Mouse (Mus musculus): ENCODE measurements around the gene Cdkn3. TPM values are rescaled to one million over a fixed set of nuclear protein-coding genes. Genes with fewer than 3 reads are reported as not detected.

Cdkn3 gene
- polyA plus RNA-seq, 1 experiment from 2014 or later: 11.7 TPM

DNA sequence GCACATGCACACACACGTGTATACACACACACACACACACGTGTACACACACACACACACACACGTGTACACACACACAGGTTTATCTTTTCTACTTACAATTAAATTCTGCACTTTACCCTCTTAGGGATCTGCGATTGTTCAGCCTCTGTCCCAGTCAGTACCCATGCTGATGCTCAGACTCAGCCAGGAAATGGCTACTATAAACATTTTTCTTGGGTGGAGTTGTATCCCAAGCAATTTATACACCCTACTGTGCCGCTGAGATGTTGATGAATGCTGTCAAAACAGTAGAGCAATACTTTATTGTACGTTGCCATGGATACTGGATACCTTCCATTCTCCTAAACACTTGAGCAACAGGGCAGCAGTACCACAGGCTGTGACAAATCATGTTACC lies 9.7 kb downstream of the Cdkn3 start:
- no peak overlapping the region for H3K27ac ChIP-seq (replicated peaks; ENCODE audit: low read depth, low read length)
- H3K27me3 ChIP-seq (ENCODE audit: control insufficient read depth, insufficient read depth, low read length): no peaks in the 10 kb centered on the region
- peaks cover 57% of the 10 kb centered on the region for H3K36me3 ChIP-seq (ENCODE audit: control insufficient read depth, insufficient read depth, low read length)
- DNase-seq (no peak), ATAC-seq (ENCODE audit: low FRiP score, low TSS enrichment) (no peak)
- no peak overlapping the region for H3K9ac ChIP-seq (replicated peaks; ENCODE audit: low read length)
- no peaks in the 10 kb centered on the region for H3K9me3 ChIP-seq (ENCODE audit: control insufficient read depth, low read length)
- no peaks in the 10 kb centered on the region for H3K4me1 ChIP-seq (ENCODE audit: control insufficient read depth, insufficient read depth, low read length)
- H3K4me2 ChIP-seq (ENCODE audit: low read length): no peak overlapping the region
- no peak overlapping the region for H3K4me3 ChIP-seq (replicated peaks; ENCODE audit: low read depth, low read length)
- WGBS: 89% methylated on average over 6 of the region's 6 CpGs

DNA sequence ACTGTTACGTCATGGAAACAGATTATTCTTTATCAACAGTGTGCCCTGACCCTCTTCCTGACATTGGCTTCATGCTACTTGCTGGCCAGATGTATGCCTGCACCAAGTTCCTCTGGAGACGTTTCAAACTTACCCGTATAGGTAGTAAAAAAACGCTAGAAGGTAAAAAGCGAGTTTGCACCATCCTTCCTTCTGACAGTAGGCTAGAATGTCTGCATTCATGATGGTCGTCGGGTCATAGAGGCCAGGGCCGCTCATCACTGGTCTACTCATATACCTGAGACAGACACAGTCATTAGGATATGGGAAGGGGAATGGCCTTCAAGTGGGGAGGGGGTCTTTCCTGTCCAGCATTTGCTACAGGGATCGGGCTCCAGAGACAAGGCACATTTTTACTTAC lies 18.4 kb downstream of the Cdkn3 start:
- H3K4me3 ChIP-seq (replicated peaks; ENCODE audit: low read depth, low read length): no peak overlapping the region
- no peaks in the 10 kb centered on the region for H3K4me1 ChIP-seq (ENCODE audit: control insufficient read depth, insufficient read depth, low read length)
- no peaks in the 10 kb centered on the region for H3K27me3 ChIP-seq (ENCODE audit: control insufficient read depth, insufficient read depth, low read length)
- peaks cover 79% of the 10 kb centered on the region for H3K36me3 ChIP-seq (ENCODE audit: control insufficient read depth, insufficient read depth, low read length)
- H3K9ac ChIP-seq (replicated peaks; ENCODE audit: low read length): no peak overlapping the region
- no peak overlapping the region for H3K27ac ChIP-seq (replicated peaks; ENCODE audit: low read depth, low read length)
- DNase-seq: no peak
- H3K9me3 ChIP-seq (ENCODE audit: control insufficient read depth, low read length): no peaks in the 10 kb centered on the region
- no peak overlapping the region for H3K4me2 ChIP-seq (ENCODE audit: low read length)
- WGBS: 97% methylated on average over 9 of the region's 9 CpGs
- no peak for ATAC-seq (ENCODE audit: low FRiP score, low TSS enrichment)

GRCm38 (mm10) chr14:46779217-46779616 lies 18.9 kb downstream of the Cdkn3 start:
- H3K4me1 ChIP-seq (ENCODE audit: control insufficient read depth, insufficient read depth, low read length): no peaks in the 10 kb centered on the region
- 95% methylated on average over 7 of the region's 7 CpGs for WGBS
- H3K36me3 ChIP-seq (ENCODE audit: control insufficient read depth, insufficient read depth, low read length): peaks cover 75% of the 10 kb centered on the region

GRCm38 (mm10) chr14:46781086-46781485 lies 20.7 kb downstream of the Cdkn3 start:
- Histone ChIP-seq H3K27ac (replicated peaks; ENCODE audit: low read depth, low read length) (no peak overlapping the region), H3K4me1 (ENCODE audit: control insufficient read depth, insufficient read depth, low read length) (peaks cover 1% of the 10 kb centered on the region; the same call in 1 of the 2 replicates), H3K9me3 (ENCODE audit: control insufficient read depth, low read length) (no peaks in the 10 kb centered on the region), H3K27me3 (ENCODE audit: control insufficient read depth, insufficient read depth, low read length) (no peaks in the 10 kb centered on the region), H3K36me3 (ENCODE audit: control insufficient read depth, insufficient read depth, low read length) (peaks cover 61% of the 10 kb centered on the region), H3K9ac (replicated peaks; ENCODE audit: low read length) (no peak overlapping the region), H3K4me3 (replicated peaks; ENCODE audit: low read depth, low read length) (no peak overlapping the region), H3K4me2 (ENCODE audit: low read length) (no peak overlapping the region)
- DNase-seq (no peak), ATAC-seq (ENCODE audit: low FRiP score, low TSS enrichment) (no peak)
- 96% methylated on average over 7 of the region's 7 CpGs for WGBS

More at GRCm38 (mm10) chr14:46779217-46779616, 18.9 kb downstream of the Cdkn3 start:
- DNase-seq: no peak
- Histone ChIP-seq H3K9me3 (ENCODE audit: control insufficient read depth, low read length) (no peaks in the 10 kb centered on the region), H3K27me3 (ENCODE audit: control insufficient read depth, insufficient read depth, low read length) (no peaks in the 10 kb centered on the region), H3K4me3 (replicated peaks; ENCODE audit: low read depth, low read length) (no peak overlapping the region), H3K27ac (replicated peaks; ENCODE audit: low read depth, low read length) (no peak overlapping the region), H3K9ac (replicated peaks; ENCODE audit: low read length) (no peak overlapping the region), H3K4me2 (ENCODE audit: low read length) (no peak overlapping the region)
- no peak for ATAC-seq (ENCODE audit: low FRiP score, low TSS enrichment)

- WGBS: 84% methylated on average over 8 of the region's 8 CpGs
- H3K9ac ChIP-seq (replicated peaks; ENCODE audit: low read length): no peak overlapping the region
- H3K36me3 ChIP-seq (ENCODE audit: control insufficient read depth, insufficient read depth, low read length): peaks cover 52% of the 10 kb centered on the region
Measured at GRCm38 (mm10) chr14:46782187-46782828, 22.0 kb downstream of the Cdkn3 start.

GRCm38 (mm10) chr14:46783327-46783926 lies 23.1 kb downstream of the Cdkn3 start:
- no peaks in the 10 kb centered on the region for H3K9me3 ChIP-seq (ENCODE audit: control insufficient read depth, low read length)
- peaks cover 42% of the 10 kb centered on the region for H3K36me3 ChIP-seq (ENCODE audit: control insufficient read depth, insufficient read depth, low read length)
- H3K4me2 ChIP-seq (ENCODE audit: low read length): no peak overlapping the region
- peaks cover 12% of the 10 kb centered on the region; the same call in 1 of the 2 replicates for H3K4me1 ChIP-seq (ENCODE audit: control insufficient read depth, insufficient read depth, low read length)
- DNase-seq (no peak), ATAC-seq (ENCODE audit: low FRiP score, low TSS enrichment) (no peak)
- WGBS: 94% methylated on average over 10 of the region's 10 CpGs
- no peaks in the 10 kb centered on the region for H3K27me3 ChIP-seq (ENCODE audit: control insufficient read depth, insufficient read depth, low read length)
- no peak overlapping the region for H3K9ac ChIP-seq (replicated peaks; ENCODE audit: low read length)
- H3K27ac ChIP-seq (replicated peaks; ENCODE audit: low read depth, low read length): no peak overlapping the region
- no peak overlapping the region for H3K4me3 ChIP-seq (replicated peaks; ENCODE audit: low read depth, low read length)

More at GRCm38 (mm10) chr14:46782187-46782828, 22.0 kb downstream of the Cdkn3 start:
- ATAC-seq (ENCODE audit: low FRiP score, low TSS enrichment) (no peak), DNase-seq (no peak)
- H3K27ac ChIP-seq (replicated peaks; ENCODE audit: low read depth, low read length): no peak overlapping the region
- H3K4me1 ChIP-seq (ENCODE audit: control insufficient read depth, insufficient read depth, low read length): peaks cover 12% of the 10 kb centered on the region; the same call in 1 of the 2 replicates
- no peaks in the 10 kb centered on the region for H3K9me3 ChIP-seq (ENCODE audit: control insufficient read depth, low read length)
- no peaks in the 10 kb centered on the region for H3K27me3 ChIP-seq (ENCODE audit: control insufficient read depth, insufficient read depth, low read length)
- no peak overlapping the region for H3K4me3 ChIP-seq (replicated peaks; ENCODE audit: low read depth, low read length)
- H3K4me2 ChIP-seq (ENCODE audit: low read length): no peak overlapping the region

DNA sequence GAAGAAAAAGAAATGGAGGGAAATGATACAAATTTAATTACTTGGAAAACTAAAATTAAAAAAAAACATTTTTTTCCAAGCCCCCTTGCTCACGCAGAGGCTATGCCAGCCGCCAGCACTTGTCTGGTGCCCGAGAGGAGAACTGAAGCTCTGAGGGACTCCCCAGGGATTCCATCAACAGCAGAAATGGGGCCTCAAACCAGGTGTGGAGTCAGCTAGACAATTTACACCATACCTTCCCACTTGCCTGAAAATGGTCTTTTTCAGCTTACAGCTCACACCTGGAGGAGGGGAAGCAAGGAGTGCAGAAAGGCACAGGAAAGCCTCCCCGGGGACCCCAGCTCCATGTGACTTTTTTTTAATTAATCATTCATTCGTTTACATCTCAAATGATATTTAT lies 24.9 kb downstream of the Cdkn3 start:
- H3K27ac ChIP-seq (replicated peaks; ENCODE audit: low read depth, low read length): no peak overlapping the region
- peaks cover 12% of the 10 kb centered on the region; the same call in 1 of the 2 replicates for H3K4me1 ChIP-seq (ENCODE audit: control insufficient read depth, insufficient read depth, low read length)
- H3K9me3 ChIP-seq (ENCODE audit: control insufficient read depth, low read length): no peaks in the 10 kb centered on the region
- no peaks in the 10 kb centered on the region for H3K27me3 ChIP-seq (ENCODE audit: control insufficient read depth, insufficient read depth, low read length)
- WGBS: 85% methylated on average over 5 of the region's 5 CpGs
- H3K36me3 ChIP-seq (ENCODE audit: control insufficient read depth, insufficient read depth, low read length): peaks cover 25% of the 10 kb centered on the region
- H3K9ac ChIP-seq (replicated peaks; ENCODE audit: low read length): no peak overlapping the region
- no peak overlapping the region for H3K4me2 ChIP-seq (ENCODE audit: low read length)
- ATAC-seq (ENCODE audit: low FRiP score, low TSS enrichment) (no peak), DNase-seq (no peak)
- no peak overlapping the region for H3K4me3 ChIP-seq (replicated peaks; ENCODE audit: low read depth, low read length)

DNA sequence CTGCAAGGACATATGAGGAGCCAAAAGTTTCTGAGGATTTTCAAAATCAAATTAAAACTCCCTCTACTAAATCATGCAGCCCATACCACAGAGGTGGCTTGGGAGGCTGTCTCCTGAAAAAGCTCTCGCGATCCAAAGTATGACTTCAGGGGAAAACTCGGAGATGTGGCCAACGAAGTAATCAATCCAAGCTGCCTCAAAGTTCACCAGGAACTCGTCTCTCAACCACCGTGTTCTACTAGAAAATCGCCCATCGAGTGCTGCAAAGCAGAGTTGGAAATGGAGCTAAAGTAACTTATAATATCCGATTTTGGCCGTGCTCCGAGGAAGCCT lies 27.1 kb downstream of the Cdkn3 start:
- DNase-seq: no peak
- no peak for ATAC-seq (ENCODE audit: low FRiP score, low TSS enrichment)
- Histone ChIP-seq H3K9me3 (ENCODE audit: control insufficient read depth, low read length) (no peaks in the 10 kb centered on the region), H3K27ac (replicated peaks; ENCODE audit: low read depth, low read length) (peak overlapping the region; percentile 98), H3K27me3 (ENCODE audit: control insufficient read depth, insufficient read depth, low read length) (no peaks in the 10 kb centered on the region), H3K4me2 (ENCODE audit: low read length) (peak overlapping the region; percentile 80), H3K9ac (replicated peaks; ENCODE audit: low read length) (peak overlapping the region; percentile 97), H3K4me1 (ENCODE audit: control insufficient read depth, insufficient read depth, low read length) (peaks cover 12% of the 10 kb centered on the region; the same call in 1 of the 2 replicates), H3K4me3 (replicated peaks; ENCODE audit: low read depth, low read length) (peak overlapping the region; percentile 95), H3K36me3 (ENCODE audit: control insufficient read depth, insufficient read depth, low read length) (peaks cover 12% of the 10 kb centered on the region; the same call in 1 of the 2 replicates)
- WGBS: 0% methylated on average over 11 of the region's 11 CpGs
